Mouse (Mus musculus) forebrain, embryonic 10.5 days (tissue): ENCODE measurements around the gene Ces4a. TPM values are rescaled to one million over a fixed set of nuclear protein-coding genes. Genes with fewer than 3 reads are reported as not detected.
"Not testable (repeated sequence)": the region's sequence is repeated elsewhere in the genome, so short reads cannot be mapped to it uniquely, and the experiment has no call there.

ENCODE experiments used
- DNase-seq: peaks from one replicate; pipeline ENCODE4 v3.0.0-alpha.2; 2017; ENCODE audit warnings: low spot score; ENCODE audit errors: extremely low spot score
- H3K27ac ChIP-seq: fragments of 300-500 bp; sonication (generic); 2 replicates; pipeline ENCODE4 v1.5.1; 2016; ENCODE audit warnings: mild to moderate bottlenecking
- H3K27me3 ChIP-seq: fragments of 300-500 bp; sonication (generic); 2 replicates; pipeline ENCODE4 v1.6.1; 2016; ENCODE audit warnings: mild to moderate bottlenecking; ENCODE audit not compliant: poor library complexity, severe bottlenecking
- H3K36me3 ChIP-seq: fragments of 300-500 bp; sonication (generic); replicated peaks from 2 replicates; pipeline ENCODE4 v1.6.1; 2016; ENCODE audit warnings: mild to moderate bottlenecking, moderate library complexity
- H3K4me1 ChIP-seq: fragments of 300-500 bp; sonication (generic); 2 replicates; pipeline ENCODE4 v1.6.1; 2016
- H3K4me3 ChIP-seq: fragments of 300-500 bp; sonication (generic); 2 replicates; pipeline ENCODE4 v1.5.1; 2016; ENCODE audit warnings: mild to moderate bottlenecking, moderate library complexity
- H3K9me3 ChIP-seq: fragments of 300-500 bp; sonication (generic); 2 replicates; pipeline ENCODE4 v1.6.1; 2016; ENCODE audit warnings: mild to moderate bottlenecking, moderate library complexity
- WGBS: fragments of 180-500 bp; shearing (Covaris S2); methylation state at CpG from one replicate; pipeline ENCODE4 v1.1.7; 2016; 5-methylcytosine and 5-hydroxymethylcytosine counted together
- polyA plus RNA-seq: library from polyadenylated mRNA; unstranded; fragments of >200 nt; fragmentation: Nextera tagmentation; extraction: Ambion mirVana; gene quantifications from 2 replicates; pipeline ENCODE4 v1.2.1, GENCODE M21; 2016

Ces4a gene
- polyA plus RNA-seq, 1 experiment from 2014 or later, result not detected

DNA sequence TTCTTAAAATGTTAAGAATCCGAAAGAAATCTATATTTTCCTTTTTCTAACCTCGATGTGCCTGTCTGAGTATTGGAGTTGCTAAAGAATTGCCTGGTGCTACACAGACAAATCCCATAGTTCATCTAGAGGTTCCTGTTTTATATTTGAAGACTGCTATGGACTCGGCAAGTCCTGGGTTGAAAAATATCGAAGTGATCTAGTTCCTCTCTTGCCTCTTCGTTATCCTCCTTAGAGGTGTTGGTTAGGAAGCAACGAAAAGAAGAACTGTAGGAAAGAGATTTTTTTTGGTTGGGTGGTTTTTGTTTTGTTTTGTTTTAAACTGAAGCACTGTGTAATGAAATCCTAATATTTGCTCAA is 40.4 kb downstream of the Ces4a start:
- 50% methylated on average over 6 of the region's 6 CpGs for WGBS

GRCm38 (mm10) chr8:105175287-105175686 is 43.7 kb downstream of the Ces4a start:
- Histone ChIP-seq H3K36me3 (peaks cover 63% of the 10 kb centered on the region), H3K4me1 (peaks cover 22% of the 10 kb centered on the region)
- not testable (repeated sequence) for H3K27ac ChIP-seq, DNase-seq, H3K9me3 ChIP-seq, H3K4me3 ChIP-seq, H3K27me3 ChIP-seq
- WGBS, result 94% methylated on average over 3 of the region's 3 CpGs

More for the DNA sequence above, 40.4 kb downstream of the Ces4a start:
- H3K9me3 ChIP-seq, result no peaks in the 10 kb centered on the region
- peak overlapping the region; percentile 93 for H3K4me3 ChIP-seq
- H3K36me3 ChIP-seq, result peaks cover 35% of the 10 kb centered on the region
- H3K27me3 ChIP-seq, result no peaks in the 10 kb centered on the region
- peaks cover 33% of the 10 kb centered on the region for H3K4me1 ChIP-seq
- no peak for DNase-seq
- peak overlapping the region; percentile 99 for H3K27ac ChIP-seq

DNA sequence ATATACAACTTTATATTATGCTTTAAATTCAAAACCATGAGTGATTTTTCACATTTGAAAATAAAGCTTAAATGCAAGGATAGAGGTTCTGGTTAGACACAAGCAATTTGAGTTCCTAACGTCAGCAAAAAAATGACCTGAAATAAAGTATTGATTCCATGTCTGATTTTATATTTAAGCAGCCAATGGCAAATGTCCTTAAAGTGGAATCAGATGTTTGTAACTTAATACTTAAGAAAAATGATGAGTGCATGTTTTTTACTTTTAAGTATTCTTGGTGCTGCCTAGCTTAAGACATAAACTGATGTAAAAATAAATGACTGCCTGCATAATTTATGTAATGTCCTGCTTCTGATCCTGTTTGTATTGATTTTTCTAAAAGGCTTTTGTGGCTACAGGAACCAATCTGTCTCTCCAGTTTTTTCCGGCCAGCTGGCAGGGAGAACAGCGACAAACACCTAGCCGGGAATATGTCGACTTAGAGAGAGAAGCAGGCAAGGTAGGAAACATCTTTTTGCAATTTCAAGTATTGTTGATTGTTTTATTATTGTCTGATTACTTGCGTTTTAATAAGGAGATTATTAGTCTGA is 46.7 kb downstream of the Ces4a start:
- WGBS, result 91% methylated on average over 6 of the region's 6 CpGs
- no peaks in the 10 kb centered on the region for H3K9me3 ChIP-seq
- no peak for DNase-seq
- no peak overlapping the region for H3K27ac ChIP-seq
- no peaks in the 10 kb centered on the region for H3K27me3 ChIP-seq
- no peak overlapping the region for H3K4me3 ChIP-seq
- H3K4me1 ChIP-seq, result peaks cover 6% of the 10 kb centered on the region
- H3K36me3 ChIP-seq, result peaks cover 93% of the 10 kb centered on the region

GRCm38 (mm10) chr8:105182201-105182600 is 50.6 kb downstream of the Ces4a start:
- Histone ChIP-seq H3K27ac (no peak overlapping the region), H3K4me3 (no peak overlapping the region), H3K27me3 (no peaks in the 10 kb centered on the region), H3K4me1 (no peaks in the 10 kb centered on the region), H3K36me3 (peaks cover 86% of the 10 kb centered on the region), H3K9me3 (no peaks in the 10 kb centered on the region)
- DNase-seq, result no peak
- 83% methylated on average over 1 of the region's 1 CpGs for WGBS

DNA sequence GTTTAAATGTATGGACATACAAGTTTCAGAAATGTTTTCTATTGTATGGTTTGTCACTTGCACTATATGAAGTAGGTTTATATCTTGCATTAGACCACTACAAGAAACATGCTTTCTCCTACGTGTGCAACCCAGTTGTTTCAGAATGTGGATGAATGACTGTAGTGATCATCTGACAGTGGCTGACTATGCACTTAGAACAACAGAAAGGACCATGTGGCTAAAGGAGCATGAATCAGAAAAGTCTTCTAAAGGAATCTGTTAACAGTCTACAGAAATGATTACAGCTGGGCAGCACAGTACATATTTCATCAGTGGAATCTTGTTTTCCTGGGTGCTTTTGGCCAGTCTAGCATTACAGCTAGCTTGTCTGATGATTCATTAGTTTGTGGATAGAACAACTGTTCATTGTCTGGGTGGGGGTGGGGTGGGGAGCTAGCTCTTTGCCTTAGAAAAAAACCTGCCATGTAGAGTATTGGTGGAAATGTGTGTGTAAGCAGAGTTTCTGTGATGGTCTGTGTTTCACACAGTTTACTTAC is 54.9 kb downstream of the Ces4a start:
- H3K27ac ChIP-seq, result no peak overlapping the region
- DNase-seq, result no peak
- no peaks in the 10 kb centered on the region for H3K9me3 ChIP-seq
- WGBS, result 76% methylated on average over 1 of the region's 1 CpGs
- H3K4me3 ChIP-seq, result no peak overlapping the region
- H3K4me1 ChIP-seq, result no peaks in the 10 kb centered on the region
- peaks cover 71% of the 10 kb centered on the region for H3K36me3 ChIP-seq
- H3K27me3 ChIP-seq, result no peaks in the 10 kb centered on the region

- Histone ChIP-seq H3K9me3 (no peaks in the 10 kb centered on the region), H3K27ac (no peak overlapping the region), H3K4me1 (no peaks in the 10 kb centered on the region), H3K4me3 (no peak overlapping the region), H3K36me3 (peaks cover 78% of the 10 kb centered on the region), H3K27me3 (no peaks in the 10 kb centered on the region)
- WGBS, result 96% methylated on average over 5 of the region's 5 CpGs
- no peak for DNase-seq
Observed at GRCm38 (mm10) chr8:105192182-105192581, 60.6 kb downstream of the Ces4a start.

Other genes starting within 250 kb of the Ces4a start
- not detected in 2 replicates for gene Ces2e, start 205.5 kb upstream of the Ces4a start, polyA plus RNA-seq
- not detected in 2 replicates for gene Ces2f, start 184.4 kb upstream of the Ces4a start, polyA plus RNA-seq
- not detected in 2 replicates for gene Ces2g, start 170.1 kb upstream of the Ces4a start, polyA plus RNA-seq
- gene Ces2h, start 130.9 kb upstream of the Ces4a start, polyA plus RNA-seq, result not detected in 2 replicates
- not detected in 2 replicates for gene Ces3a, start 83.2 kb upstream of the Ces4a start, polyA plus RNA-seq
- gene Ces3b, start 48.0 kb upstream of the Ces4a start, polyA plus RNA-seq, result not detected in 2 replicates
- 51.8 and 52.1 TPM in 2 replicates for gene Cbfb, start 38.9 kb downstream of the Ces4a start, polyA plus RNA-seq
- 23.0 and 24.4 TPM in 2 replicates for gene D230025D16Rik, start 93.3 kb downstream of the Ces4a start, polyA plus RNA-seq
- 1.4 and 2.1 TPM in 2 replicates for gene B3gnt9, start 123.4 kb downstream of the Ces4a start, polyA plus RNA-seq
- 13.4 and 13.9 TPM in 2 replicates for gene Tradd, start 132.8 kb downstream of the Ces4a start, polyA plus RNA-seq
- gene Fbxl8, start 132.8 kb downstream of the Ces4a start, polyA plus RNA-seq, result 0.55 and 0.91 TPM in 2 replicates
- not detected in 2 replicates for gene Hsf4, start 138.0 kb downstream of the Ces4a start, polyA plus RNA-seq
- gene Nol3, start 144.3 kb downstream of the Ces4a start, polyA plus RNA-seq, result 0.57 and 0.99 TPM in 2 replicates
- 16.5 and 19.8 TPM in 2 replicates for gene 4931428F04Rik, start 158.1 kb downstream of the Ces4a start, polyA plus RNA-seq
- gene Exoc3l, start 164.3 kb downstream of the Ces4a start, polyA plus RNA-seq, result 11.5 and 11.6 TPM in 2 replicates
- gene E2f4, start 165.9 kb downstream of the Ces4a start, polyA plus RNA-seq, result 136 and 144 TPM in 2 replicates
- gene Elmo3, start 173.8 kb downstream of the Ces4a start, polyA plus RNA-seq, result 1.8 and 1.9 TPM in 2 replicates
- 1.4 TPM in 2 replicates for gene Lrrc29, start 194.5 kb downstream of the Ces4a start, polyA plus RNA-seq
- 95.3 and 96.6 TPM in 2 replicates for gene Tmem208, start 194.6 kb downstream of the Ces4a start, polyA plus RNA-seq
- gene Fhod1, start 216.2 kb downstream of the Ces4a start, polyA plus RNA-seq, result 2.1 and 2.2 TPM in 2 replicates
- gene Slc9a5, start 217.0 kb downstream of the Ces4a start, polyA plus RNA-seq, result 5.2 and 5.5 TPM in 2 replicates
- 0.64 and 1.1 TPM in 2 replicates for gene Plekhg4, start 241.5 kb downstream of the Ces4a start, polyA plus RNA-seq